Mouse (Mus musculus): Measurements from ENCODE around the gene BC034090. TPM values are rescaled to one million over a fixed set of nuclear protein-coding genes. Genes with fewer than 3 reads are reported as not detected.

BC034090 gene
- polyA plus RNA-seq, 1 experiment from 2014 or later: 3.8 TPM

DNA sequence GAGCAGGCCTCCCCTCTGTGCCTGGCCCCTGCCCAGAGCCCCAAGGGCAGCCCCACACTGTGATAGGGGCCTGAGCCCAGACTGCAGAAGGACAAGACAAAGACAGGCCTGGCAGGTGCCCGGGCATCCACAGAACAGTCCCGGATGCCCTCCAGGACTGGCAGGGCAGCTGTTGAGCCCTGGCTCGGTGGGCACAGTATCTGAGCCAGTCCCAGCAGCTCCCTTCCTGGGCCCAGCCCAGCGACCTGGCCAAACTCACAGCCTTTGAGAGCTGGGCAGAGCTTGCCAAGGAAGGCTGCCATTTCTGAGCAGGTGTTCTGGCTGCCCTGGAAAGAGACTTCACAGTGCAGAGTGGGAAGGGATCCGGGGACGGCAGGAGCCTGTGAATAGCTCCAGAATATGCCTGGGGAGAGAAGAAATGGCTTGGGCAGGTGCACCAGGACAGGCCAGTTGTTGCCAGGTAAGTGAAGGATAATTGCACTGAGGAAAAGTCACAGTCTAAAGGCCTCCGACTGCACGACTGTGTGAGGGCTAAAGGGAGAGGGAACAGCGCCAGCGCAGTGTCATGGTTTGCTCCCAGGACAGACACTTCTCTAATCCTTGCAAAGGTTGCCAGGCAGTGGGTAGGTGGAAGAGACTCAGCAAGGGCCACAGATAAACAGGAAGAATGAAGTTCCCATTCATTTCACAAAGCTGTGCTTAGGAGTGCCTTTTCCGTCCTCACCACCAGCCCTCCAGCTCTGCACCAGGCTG lies 34.1 kb downstream of the BC034090 start:
- WGBS: 82% methylated on average over 11 of the region's 11 CpGs
- Histone ChIP-seq H3K4me2 (ENCODE audit: low read depth, severe bottlenecking) (no peak overlapping the region), H3K4me3 (ENCODE audit: low read depth, low read length) (no peak overlapping the region), H3K9ac (ENCODE audit: low read length) (no peak overlapping the region), H3K9me3 (ENCODE audit: control insufficient read depth, low read length) (no peaks in the 10 kb centered on the region), H3K27me3 (ENCODE audit: control insufficient read depth, insufficient read depth, low read length) (no peaks in the 10 kb centered on the region), H3K4me1 (ENCODE audit: control insufficient read depth, insufficient read depth, low read length) (peaks cover 44% of the 10 kb centered on the region), H3K36me3 (ENCODE audit: control insufficient read depth, insufficient read depth, low read length) (no peaks in the 10 kb centered on the region; the same call in 1 of the 2 replicates), H3K27ac (replicated peaks; ENCODE audit: low read depth, low read length) (no peak overlapping the region)
- DNase-seq (ENCODE audit: low spot score) (no peak), ATAC-seq (ENCODE audit: insufficient number of reproducible peaks, low FRiP score, low TSS enrichment, low read depth) (no peak)

DNA sequence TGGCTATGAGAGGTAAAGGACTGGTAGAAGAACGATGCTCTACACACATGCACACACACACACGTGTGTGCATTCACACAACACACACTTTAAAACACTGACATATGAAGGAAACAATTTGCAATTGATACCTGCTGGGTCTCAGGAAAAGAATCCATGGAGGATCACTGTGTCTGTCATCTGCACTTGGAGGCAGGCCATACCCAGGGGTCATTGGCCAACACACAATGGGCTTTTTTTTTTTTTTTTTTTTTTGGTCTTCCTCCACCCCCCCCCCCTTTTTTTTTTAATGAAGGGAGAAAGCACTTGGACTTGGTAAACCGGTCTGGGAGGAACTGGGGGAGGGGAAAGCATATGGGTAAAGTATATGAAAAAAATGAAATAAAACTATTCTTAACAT lies 36.4 kb downstream of the BC034090 start:
- H3K4me1 ChIP-seq (ENCODE audit: control insufficient read depth, insufficient read depth, low read length): peaks cover 26% of the 10 kb centered on the region

DNA sequence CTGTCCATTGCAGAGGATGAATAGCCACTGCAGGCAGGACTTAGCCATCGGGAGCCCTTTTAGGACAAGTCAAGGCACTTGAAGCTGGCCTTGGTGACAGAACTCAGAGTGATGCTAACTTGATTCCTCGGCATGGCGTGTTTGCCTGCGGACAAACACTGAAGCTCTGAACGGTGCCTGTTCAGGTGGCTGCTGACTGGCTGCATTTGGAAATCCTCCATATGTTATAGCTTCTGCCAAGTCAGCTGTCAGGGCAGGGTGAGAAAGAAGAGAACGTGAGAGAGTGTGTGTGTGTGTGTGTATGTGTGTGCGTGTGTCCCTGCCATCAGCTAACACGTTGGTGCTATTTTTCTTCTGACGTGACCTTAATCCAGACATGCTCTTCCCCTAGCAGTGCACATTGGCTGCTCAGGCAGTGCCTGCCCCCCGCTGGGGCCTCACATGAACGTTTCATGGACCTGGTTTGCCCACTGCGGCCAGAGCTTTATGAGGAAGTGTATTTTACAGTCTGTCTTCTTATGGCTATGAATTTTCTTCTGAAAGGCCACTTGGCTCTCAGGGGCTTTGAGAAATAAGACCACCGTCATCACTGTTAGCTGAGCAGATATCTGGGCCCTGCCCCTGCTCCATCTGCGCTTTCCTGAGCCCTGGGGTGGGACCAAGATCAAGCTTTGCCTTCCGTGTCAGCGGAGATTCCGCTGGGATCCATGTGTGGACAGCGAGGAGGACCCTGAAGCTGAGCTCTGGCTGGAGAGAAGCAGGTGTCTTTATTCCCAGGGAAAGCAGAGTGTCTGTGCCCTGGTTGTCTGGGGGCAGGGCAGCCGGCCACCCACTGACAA lies 38.2 kb downstream of the BC034090 start:
- peaks cover 9% of the 10 kb centered on the region for H3K4me1 ChIP-seq (ENCODE audit: control insufficient read depth, insufficient read depth, low read length)
- H3K27ac ChIP-seq (replicated peaks; ENCODE audit: low read depth, low read length): no peak overlapping the region
- 76% methylated on average over 19 of the region's 19 CpGs for WGBS
- H3K9ac ChIP-seq (ENCODE audit: low read length): no peak overlapping the region
- H3K9me3 ChIP-seq (ENCODE audit: control insufficient read depth, low read length): no peaks in the 10 kb centered on the region
- H3K4me3 ChIP-seq (ENCODE audit: low read depth, low read length): no peak overlapping the region
- no peak for ATAC-seq (ENCODE audit: insufficient number of reproducible peaks, low FRiP score, low TSS enrichment, low read depth)
- no peaks in the 10 kb centered on the region for H3K27me3 ChIP-seq (ENCODE audit: control insufficient read depth, insufficient read depth, low read length)
- H3K4me2 ChIP-seq (ENCODE audit: low read depth, severe bottlenecking): no peak overlapping the region
- no peak for DNase-seq (ENCODE audit: low spot score)
- peaks cover 2% of the 10 kb centered on the region; the same call in 1 of the 2 replicates for H3K36me3 ChIP-seq (ENCODE audit: control insufficient read depth, insufficient read depth, low read length)

More for the DNA sequence above, 36.4 kb downstream of the BC034090 start:
- ATAC-seq (ENCODE audit: insufficient number of reproducible peaks, low FRiP score, low TSS enrichment, low read depth) (no peak), DNase-seq (ENCODE audit: low spot score) (no peak)
- 83% methylated on average over 3 of the region's 3 CpGs for WGBS
- Histone ChIP-seq H3K36me3 (ENCODE audit: control insufficient read depth, insufficient read depth, low read length) (no peaks in the 10 kb centered on the region; the same call in 1 of the 2 replicates), H3K4me2 (ENCODE audit: low read depth, severe bottlenecking) (no peak overlapping the region), H3K27ac (replicated peaks; ENCODE audit: low read depth, low read length) (no peak overlapping the region), H3K27me3 (ENCODE audit: control insufficient read depth, insufficient read depth, low read length) (no peaks in the 10 kb centered on the region), H3K9me3 (ENCODE audit: control insufficient read depth, low read length) (no peaks in the 10 kb centered on the region), H3K9ac (ENCODE audit: low read length) (no peak overlapping the region), H3K4me3 (ENCODE audit: low read depth, low read length) (no peak overlapping the region)

DNA sequence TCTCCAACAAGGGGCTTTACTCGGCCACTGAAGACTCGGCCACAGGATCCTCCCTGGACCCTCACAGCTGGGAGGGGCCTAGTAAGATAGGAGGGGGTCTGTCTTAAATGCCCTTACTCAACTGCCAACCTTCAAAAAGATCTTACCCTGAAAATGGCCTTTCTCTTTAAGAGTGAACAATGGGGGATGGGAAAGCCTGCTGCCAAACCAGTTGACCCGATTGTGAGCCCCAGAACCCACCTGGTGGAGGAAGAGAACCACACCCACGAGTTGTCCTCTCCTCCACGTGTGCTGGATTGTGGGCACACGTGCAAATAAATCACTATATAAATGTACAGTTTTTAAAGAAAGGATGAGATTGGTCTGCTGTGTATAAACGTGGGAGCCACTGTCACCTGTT lies 38.9 kb downstream of the BC034090 start:
- 67% methylated on average over 7 of the region's 7 CpGs for WGBS
- H3K9ac ChIP-seq (ENCODE audit: low read length): no peak overlapping the region
- DNase-seq (ENCODE audit: low spot score): no peak
- no peaks in the 10 kb centered on the region for H3K9me3 ChIP-seq (ENCODE audit: control insufficient read depth, low read length)
- H3K27ac ChIP-seq (replicated peaks; ENCODE audit: low read depth, low read length): no peak overlapping the region
- peaks cover 2% of the 10 kb centered on the region; the same call in 1 of the 2 replicates for H3K4me1 ChIP-seq (ENCODE audit: control insufficient read depth, insufficient read depth, low read length)
- peaks cover 4% of the 10 kb centered on the region; the same call in 1 of the 2 replicates for H3K36me3 ChIP-seq (ENCODE audit: control insufficient read depth, insufficient read depth, low read length)
- no peak overlapping the region for H3K4me2 ChIP-seq (ENCODE audit: low read depth, severe bottlenecking)
- no peak overlapping the region for H3K4me3 ChIP-seq (ENCODE audit: low read depth, low read length)
- no peaks in the 10 kb centered on the region for H3K27me3 ChIP-seq (ENCODE audit: control insufficient read depth, insufficient read depth, low read length)
- ATAC-seq (ENCODE audit: insufficient number of reproducible peaks, low FRiP score, low TSS enrichment, low read depth): no peak

DNA sequence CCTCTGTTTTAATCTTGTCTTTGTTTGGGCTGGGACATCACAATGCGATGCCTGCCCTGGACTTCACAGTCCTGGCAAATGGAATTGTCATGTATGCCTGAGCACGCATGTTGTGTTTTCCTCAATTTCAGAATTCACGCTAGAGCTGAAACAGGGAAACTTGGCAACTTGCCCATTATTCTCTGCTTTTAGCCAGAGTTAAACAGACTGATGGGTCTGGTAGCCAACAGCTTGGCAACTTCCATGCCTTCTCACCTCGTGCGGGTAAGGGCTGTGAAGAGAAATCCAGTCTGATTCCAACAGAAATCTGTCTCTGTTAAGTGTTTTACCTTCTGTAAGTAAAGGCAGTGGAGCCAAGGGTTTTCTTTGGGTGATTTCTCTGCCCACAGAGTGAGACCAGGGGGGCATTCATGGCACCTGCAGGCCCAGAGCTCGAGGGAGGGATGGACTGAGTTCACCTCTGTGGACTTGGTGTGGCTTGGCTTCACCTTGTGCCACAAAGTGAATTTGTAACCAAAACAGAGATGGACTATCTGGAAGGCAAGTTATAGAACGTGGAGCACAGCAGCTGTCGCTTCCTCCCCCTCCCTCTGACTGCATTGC lies 39.6 kb downstream of the BC034090 start:
- DNase-seq (ENCODE audit: low spot score) (no peak), ATAC-seq (ENCODE audit: insufficient number of reproducible peaks, low FRiP score, low TSS enrichment, low read depth) (no peak)
- Histone ChIP-seq H3K4me2 (ENCODE audit: low read depth, severe bottlenecking) (no peak overlapping the region), H3K4me3 (ENCODE audit: low read depth, low read length) (no peak overlapping the region), H3K9me3 (ENCODE audit: control insufficient read depth, low read length) (no peaks in the 10 kb centered on the region), H3K27me3 (ENCODE audit: control insufficient read depth, insufficient read depth, low read length) (no peaks in the 10 kb centered on the region), H3K9ac (ENCODE audit: low read length) (no peak overlapping the region), H3K4me1 (ENCODE audit: control insufficient read depth, insufficient read depth, low read length) (peaks cover 2% of the 10 kb centered on the region; the same call in 1 of the 2 replicates), H3K27ac (replicated peaks; ENCODE audit: low read depth, low read length) (no peak overlapping the region), H3K36me3 (ENCODE audit: control insufficient read depth, insufficient read depth, low read length) (peaks cover 4% of the 10 kb centered on the region; the same call in 1 of the 2 replicates)
- WGBS: 95% methylated on average over 8 of the region's 8 CpGs

DNA sequence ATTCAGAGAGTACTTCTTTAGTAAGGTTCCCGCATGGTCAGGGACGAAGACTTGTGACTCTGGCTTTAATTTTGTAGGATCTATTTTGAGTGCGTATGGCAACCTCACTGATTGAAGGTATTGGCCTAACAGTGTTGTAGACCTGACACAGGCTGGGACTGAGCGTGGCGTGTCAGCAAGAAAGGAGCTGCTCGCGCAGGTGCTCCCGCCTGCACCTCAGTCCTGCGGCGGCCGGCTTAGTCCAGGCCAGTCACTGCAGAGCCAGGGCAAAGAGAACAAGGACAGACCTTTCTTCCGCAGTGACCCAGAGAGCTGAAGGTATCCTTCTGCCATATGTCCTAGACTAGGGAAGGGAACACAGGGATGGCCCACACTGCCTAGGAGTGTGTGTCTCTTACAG lies 40.3 kb downstream of the BC034090 start:
- Histone ChIP-seq H3K9ac (ENCODE audit: low read length) (no peak overlapping the region), H3K27me3 (ENCODE audit: control insufficient read depth, insufficient read depth, low read length) (no peaks in the 10 kb centered on the region), H3K27ac (replicated peaks; ENCODE audit: low read depth, low read length) (no peak overlapping the region), H3K4me3 (ENCODE audit: low read depth, low read length) (no peak overlapping the region), H3K4me1 (ENCODE audit: control insufficient read depth, insufficient read depth, low read length) (peaks cover 2% of the 10 kb centered on the region; the same call in 1 of the 2 replicates), H3K9me3 (ENCODE audit: control insufficient read depth, low read length) (no peaks in the 10 kb centered on the region), H3K36me3 (ENCODE audit: control insufficient read depth, insufficient read depth, low read length) (peaks cover 4% of the 10 kb centered on the region; the same call in 1 of the 2 replicates), H3K4me2 (ENCODE audit: low read depth, severe bottlenecking) (no peak overlapping the region)
- no peak for ATAC-seq (ENCODE audit: insufficient number of reproducible peaks, low FRiP score, low TSS enrichment, low read depth)
- 91% methylated on average over 12 of the region's 12 CpGs for WGBS
- no peak for DNase-seq (ENCODE audit: low spot score)

DNA sequence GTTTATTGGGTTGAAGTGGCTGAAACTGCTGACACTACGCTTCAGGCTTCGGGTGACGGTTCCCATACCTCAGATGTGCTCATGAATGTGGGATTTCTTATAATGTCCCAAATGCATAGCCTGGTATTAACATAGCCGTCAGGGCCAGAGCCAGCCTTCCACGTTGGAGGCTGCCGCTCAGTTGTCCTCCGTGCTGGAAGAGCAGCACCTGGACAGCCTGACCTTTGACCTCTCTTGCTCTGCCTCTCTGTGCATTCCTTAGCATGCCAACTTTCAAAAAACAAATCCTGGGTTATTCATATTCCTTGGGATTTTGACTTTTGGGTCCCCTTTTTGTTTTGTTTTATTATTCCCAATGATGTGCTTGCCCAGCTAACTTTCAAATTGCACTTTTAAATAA lies 41.1 kb downstream of the BC034090 start:
- ATAC-seq (ENCODE audit: insufficient number of reproducible peaks, low FRiP score, low TSS enrichment, low read depth) (no peak), DNase-seq (ENCODE audit: low spot score) (no peak)
- no peak overlapping the region for H3K27ac ChIP-seq (replicated peaks; ENCODE audit: low read depth, low read length)
- peaks cover 2% of the 10 kb centered on the region; the same call in 1 of the 2 replicates for H3K4me1 ChIP-seq (ENCODE audit: control insufficient read depth, insufficient read depth, low read length)
- peaks cover 4% of the 10 kb centered on the region; the same call in 1 of the 2 replicates for H3K36me3 ChIP-seq (ENCODE audit: control insufficient read depth, insufficient read depth, low read length)
- H3K4me3 ChIP-seq (ENCODE audit: low read depth, low read length): no peak overlapping the region
- H3K9me3 ChIP-seq (ENCODE audit: control insufficient read depth, low read length): no peaks in the 10 kb centered on the region
- 80% methylated on average over 7 of the region's 7 CpGs for WGBS
- H3K27me3 ChIP-seq (ENCODE audit: control insufficient read depth, insufficient read depth, low read length): no peaks in the 10 kb centered on the region
- H3K4me2 ChIP-seq (ENCODE audit: low read depth, severe bottlenecking): no peak overlapping the region
- no peak overlapping the region for H3K9ac ChIP-seq (ENCODE audit: low read length)

DNA sequence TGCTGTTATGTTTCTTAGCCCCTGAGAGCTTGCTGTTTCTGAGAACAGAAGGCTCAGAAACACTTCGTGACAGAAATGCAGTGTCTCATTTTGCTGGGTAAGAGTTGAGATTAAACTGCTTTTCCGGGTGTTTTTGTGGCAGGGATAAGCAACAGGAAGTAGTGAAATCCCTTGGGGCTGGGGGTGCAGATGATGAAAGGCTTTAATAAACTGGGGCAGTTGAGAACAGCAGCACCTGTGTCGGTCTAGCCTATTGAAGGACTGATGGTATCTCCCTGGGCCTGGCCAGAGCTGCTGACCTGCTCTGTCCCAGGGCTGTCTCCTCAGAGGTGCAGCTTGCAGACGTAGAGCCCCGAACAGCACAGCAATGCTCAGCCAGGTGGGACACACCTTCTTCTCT lies 41.8 kb downstream of the BC034090 start:
- DNase-seq (ENCODE audit: low spot score) (no peak), ATAC-seq (ENCODE audit: insufficient number of reproducible peaks, low FRiP score, low TSS enrichment, low read depth) (no peak)
- Histone ChIP-seq H3K4me2 (ENCODE audit: low read depth, severe bottlenecking) (no peak overlapping the region), H3K36me3 (ENCODE audit: control insufficient read depth, insufficient read depth, low read length) (peaks cover 4% of the 10 kb centered on the region; the same call in 1 of the 2 replicates), H3K9ac (ENCODE audit: low read length) (no peak overlapping the region), H3K4me1 (ENCODE audit: control insufficient read depth, insufficient read depth, low read length) (peaks cover 2% of the 10 kb centered on the region; the same call in 1 of the 2 replicates), H3K9me3 (ENCODE audit: control insufficient read depth, low read length) (no peaks in the 10 kb centered on the region), H3K27ac (replicated peaks; ENCODE audit: low read depth, low read length) (0 out of 2 replicates have a peak overlapping the region, but pooled peaks have one; percentile 2), H3K27me3 (ENCODE audit: control insufficient read depth, insufficient read depth, low read length) (no peaks in the 10 kb centered on the region), H3K4me3 (ENCODE audit: low read depth, low read length) (no peak overlapping the region)
- WGBS: 72% methylated on average over 5 of the region's 5 CpGs

Data from limb, embryonic 11.5 days (tissue).